Mouse (Mus musculus) urinary bladder, adult 2 months (tissue): ENCODE data around the gene Otop2. TPM values are rescaled to one million over a fixed set of nuclear protein-coding genes. Genes with fewer than 3 reads are reported as not detected.

Experiments
- DNase-seq: peaks from one replicate; pipeline ENCODE4 v3.0.0; 2022; ENCODE audit warnings: low spot score
- polyA plus RNA-seq: library from polyadenylated mRNA; depleted of rRNA; stranded (reverse); fragments of >200 nt; gene quantifications from 2 replicates; pipeline ENCODE4 v1.2.3, GENCODE M21; 2012; rRNA removed

The Otop2 gene
- polyA plus RNA-seq = not detected in 2 replicates

- no peak for DNase-seq
Observed at GRCm38 (mm10) chr11:115306863-115307262, at the start of gene Otop2. Otop2 (plus strand) TSS chr11:115307163.

- DNase-seq = no peak
Observed at GRCm38 (mm10) chr11:115257775-115258510, 49.0 kb upstream of the Otop2 start.

DNA sequence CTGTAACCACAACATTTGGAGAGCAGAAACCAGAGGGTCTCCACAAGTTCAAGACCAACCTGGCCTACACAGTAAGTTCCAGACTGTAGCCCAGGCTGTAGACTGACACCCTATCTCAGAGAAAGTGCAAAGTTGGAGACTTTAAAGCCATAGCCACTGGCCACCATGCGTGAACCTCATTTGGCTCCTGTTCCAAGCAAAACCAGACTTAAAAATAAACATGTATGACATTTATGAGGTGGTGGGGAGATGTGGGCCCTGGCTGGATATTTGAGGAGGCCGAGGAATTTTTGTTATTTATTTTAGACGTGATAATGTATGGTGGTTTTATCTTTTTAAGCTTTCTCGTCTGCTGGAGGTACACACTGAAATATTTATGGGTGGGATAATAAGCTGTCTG, 47.8 kb upstream of the Otop2 start:
- no peak for DNase-seq

GRCm38 (mm10) chr11:115262954-115263353, 44.0 kb upstream of the Otop2 start:
- DNase-seq = no peak

DNA sequence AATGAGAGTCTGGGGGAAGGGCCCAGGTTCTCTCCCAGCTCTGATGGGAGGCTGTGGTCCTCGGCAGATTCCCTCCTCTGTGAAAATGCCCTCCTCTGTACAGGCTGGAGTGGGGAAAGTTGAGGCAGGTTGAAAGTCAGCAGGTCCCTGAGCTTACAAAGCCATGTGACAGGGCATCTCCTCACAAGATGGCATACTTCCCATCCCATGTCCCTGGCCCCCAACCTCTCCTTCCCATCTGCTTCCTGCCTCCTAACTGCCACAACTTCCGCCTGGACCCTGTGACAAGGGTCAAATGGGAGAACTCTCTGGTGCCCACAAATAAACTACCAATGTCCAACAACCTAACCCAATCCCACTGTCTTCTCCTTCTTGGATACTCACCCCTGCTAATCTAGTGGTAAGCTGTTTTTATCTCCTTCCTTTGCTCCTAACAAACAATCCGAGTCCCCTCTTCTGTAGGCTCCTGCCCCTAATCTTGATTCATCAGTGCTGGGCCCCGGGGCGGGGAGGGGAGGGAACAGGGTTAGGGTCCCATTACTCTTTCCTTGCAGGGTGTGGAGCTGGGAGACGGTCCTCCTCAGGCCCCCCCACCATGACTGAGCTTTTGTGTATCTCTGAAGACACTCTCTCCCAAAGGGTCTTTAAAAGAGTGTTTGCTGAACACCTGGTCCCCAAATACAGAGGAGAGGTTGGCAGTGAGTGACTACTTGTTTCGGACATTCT, 42.7 kb upstream of the Otop2 start:
- DNase-seq = no peak

- DNase-seq = no peak
Observed at GRCm38 (mm10) chr11:115264862-115265668, 41.9 kb upstream of the Otop2 start.

DNA sequence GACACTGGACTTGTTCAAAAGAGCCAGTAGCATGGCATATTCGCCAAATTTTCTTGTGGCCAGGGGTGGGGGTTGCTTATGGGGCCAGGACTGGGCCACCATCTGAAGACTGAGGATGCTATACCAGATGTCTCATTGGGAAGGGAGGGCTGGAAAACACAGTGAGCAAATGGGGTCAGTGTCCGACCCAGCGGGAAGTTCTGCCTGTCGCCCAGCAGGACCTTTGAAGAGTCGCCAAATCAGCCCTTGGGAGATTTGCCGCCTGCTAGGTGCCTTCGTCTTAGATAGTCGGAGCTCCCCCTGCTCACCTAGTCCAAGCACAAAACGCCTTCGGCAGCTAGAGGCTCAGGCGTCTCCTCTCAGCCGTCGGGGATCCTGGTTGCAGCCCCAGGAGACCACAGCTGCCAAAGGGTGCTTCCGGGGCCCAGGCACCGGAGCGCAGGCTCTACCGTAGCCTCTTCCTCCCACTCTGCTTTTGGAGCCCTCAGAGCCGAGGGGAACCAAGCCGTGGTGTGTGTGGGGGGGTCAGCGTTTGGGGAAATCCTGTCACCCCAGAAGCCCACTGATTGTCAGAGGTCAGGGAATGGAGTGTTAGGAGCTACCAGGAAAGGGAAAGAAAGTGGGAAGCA, 41.1 kb upstream of the Otop2 start:
- no peak for DNase-seq

DNA sequence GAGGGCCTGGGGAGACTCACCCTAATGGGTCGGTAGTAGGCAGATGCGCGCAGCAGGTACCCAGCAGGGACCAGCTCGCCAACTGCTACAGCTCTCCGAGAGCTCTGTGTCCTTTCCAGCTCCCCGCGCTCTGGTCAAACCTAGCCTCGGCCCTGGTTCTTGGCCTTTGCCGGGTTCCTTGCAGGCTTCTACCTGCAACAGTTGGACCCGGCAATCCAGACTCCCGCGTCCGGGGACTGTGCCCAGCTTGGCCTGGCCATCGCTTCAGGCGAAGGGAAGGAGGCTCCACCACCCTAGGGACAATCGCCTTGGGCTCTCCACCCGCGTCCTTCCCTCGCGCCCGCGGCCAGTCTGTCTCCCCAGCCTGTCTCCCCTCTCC, 40.6 kb upstream of the Otop2 start:
- DNase-seq = no peak

DNA sequence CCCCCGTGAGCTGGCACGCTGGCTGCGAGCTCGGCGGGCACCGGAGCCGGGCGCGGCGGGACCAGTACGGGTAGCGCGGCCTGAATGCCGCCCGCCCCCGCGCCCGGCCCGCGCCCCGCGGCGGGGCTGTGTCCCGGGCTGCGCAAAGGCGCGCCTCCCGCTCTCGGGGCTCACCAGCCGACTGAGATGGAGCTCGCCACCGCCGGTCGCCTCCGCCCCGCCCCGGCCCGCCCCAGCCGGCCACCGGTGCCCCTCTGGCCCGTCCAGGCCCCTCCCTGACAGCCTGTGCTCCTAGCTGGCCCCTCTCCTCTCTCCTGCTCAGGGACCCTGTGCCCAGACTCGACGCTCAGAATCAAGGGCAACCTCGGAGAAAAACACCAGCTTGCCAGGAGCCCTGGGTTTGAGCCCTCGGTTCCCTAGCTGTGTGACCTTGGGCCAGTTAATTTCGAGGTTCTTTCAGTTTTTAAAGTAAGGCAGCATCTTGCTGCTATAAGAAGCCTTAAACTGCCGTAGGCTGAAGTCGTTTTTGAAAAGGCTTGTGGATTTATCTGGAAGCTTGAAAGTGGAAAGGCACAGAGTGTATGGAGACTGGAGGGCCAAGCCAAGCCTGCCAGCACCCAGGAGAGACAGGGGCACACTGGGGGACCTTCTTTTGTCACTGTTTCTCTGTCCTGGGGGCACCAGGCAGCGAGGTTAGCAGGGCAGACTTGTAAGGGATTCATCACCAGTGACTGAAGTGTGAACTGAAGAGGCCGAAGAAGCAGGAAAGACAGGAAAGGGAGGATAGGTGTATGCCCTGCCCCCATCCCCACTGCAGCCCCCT, 39.7 kb upstream of the Otop2 start, which contains the start of gene Grin2c:
Gene Grin2c (minus strand): TSS at position 183 of the 823 bp plus-strand sequence.
- DNase-seq = no peak

DNA sequence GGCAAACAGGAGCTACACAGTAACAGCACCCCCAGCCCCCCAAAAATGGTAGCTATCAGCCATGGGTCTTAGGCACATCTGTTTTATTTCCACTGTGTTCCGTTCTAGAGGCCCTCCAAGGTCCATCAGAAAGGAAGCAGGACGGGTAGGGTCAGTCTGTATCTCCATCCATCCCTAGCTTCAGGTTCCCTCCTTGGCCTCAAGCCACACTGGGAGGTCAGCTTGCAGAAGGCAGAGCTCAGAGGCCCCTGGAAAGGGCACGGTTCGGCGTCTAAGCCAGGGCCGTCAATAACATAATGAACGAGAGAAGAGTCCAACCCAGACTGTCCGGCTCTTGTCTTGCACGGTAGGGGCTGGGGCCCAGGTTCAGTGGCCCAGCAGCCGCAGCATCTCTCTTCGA, 39.0 kb upstream of the Otop2 start:
- DNase-seq = no peak

GRCm38 (mm10) chr11:115269330-115270066, 37.5 kb upstream of the Otop2 start:
- DNase-seq = no peak

DNA sequence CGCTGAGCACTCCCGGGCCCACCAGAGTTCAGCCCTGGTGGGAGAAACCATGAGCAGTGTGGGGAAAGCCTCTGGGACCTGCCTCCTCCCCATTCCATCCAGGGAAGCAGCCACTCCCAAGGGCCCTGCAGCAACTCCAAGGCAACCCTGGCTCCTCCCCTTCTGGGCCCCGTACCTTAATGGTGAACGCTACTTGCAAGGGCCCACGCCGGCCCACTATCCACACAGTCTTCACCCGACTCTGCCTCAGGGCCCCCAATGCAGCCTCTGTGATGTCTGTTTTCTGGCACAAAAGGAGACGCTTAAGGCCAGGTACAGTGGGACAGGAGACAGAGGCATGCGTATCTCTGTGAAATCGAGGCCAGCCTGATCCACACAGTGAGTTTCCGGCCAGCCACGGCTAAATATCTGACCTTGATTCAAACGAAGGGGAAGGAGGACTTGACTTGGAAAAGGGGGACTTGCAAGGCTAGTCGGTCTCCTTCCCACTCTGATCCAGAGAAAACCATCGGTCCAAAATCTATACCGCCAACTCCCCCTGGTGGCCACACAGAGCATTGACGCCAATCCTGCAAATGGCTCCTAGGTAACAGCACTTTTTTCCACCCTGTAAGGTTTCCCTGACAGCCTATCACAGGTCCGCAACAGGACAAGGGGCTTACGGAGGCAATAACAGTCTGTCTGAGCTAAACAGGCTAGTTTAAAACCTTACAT, 36.7 kb upstream of the Otop2 start:
- peak; percentile 62 for DNase-seq

DNA sequence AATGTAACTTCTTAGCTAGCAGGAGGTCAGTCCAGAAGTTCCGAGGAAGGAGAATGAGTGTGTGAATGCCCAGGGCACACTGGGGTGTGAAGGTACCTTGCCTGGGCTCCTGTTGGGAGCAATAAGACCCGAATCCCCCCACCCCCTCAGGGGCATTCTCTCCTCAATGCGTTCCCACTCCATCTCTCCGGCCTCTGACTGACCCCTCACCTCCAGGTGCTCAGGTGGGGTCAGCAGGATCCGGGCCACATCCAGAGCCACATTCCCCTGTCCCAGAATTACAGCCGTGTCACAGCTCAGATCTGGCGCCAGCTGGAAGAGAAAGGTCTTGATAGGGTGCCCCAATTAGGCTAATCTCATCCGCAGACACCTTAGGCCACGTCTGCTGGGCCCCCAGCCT, 35.9 kb upstream of the Otop2 start:
- no peak for DNase-seq

- no peak for DNase-seq
Observed at GRCm38 (mm10) chr11:115271481-115271880, 35.5 kb upstream of the Otop2 start.

DNA sequence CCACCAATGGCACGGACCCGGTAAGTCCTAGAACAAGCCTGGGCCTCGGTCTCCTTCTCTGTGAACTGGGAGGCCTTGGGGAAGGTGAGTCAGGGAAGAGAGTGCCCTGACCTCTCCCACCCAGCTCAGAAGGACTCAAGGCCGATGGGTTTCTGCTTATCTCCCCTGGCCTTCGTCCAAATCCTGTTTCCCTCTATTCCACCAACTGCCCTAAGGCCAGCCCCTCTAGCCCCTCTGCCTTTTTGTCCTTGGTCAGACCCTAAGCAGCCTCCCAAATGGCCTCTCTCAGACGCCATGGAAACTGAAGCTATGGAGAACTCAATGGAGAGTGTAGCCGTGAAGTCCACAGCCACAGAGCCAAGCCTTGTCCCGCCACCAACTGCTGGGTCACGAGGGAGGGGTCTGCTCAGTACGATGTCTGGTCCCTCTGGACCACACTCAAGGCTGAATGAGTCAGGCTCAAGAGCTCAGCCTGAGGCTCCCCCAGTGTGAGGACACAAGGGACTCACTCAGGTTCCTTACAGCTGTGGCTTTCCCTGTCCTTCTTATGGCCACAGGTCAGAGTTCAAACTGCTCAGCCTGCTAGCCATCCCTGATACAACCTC, 34.0 kb upstream of the Otop2 start:
- DNase-seq = no peak

DNA sequence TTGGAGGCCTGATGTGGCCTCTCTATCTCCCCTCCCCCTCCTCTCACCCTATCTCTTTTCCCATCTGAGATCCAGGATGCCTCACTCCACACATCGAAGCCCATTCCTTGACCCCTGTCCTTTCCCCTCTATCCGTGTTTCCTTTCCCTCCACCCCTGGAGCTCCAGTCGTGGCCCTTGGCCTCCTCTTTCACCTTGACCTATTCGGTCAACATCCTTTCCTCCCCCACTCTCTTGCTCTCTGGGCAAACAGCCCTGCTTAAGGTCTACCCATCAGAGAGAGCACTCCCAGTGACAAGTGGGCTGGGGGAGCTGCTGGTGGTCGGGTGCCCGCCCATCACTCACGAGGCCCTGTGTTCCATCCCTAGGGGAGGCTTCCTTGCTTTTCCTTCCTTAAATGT, 33.2 kb upstream of the Otop2 start:
- no peak for DNase-seq

DNA sequence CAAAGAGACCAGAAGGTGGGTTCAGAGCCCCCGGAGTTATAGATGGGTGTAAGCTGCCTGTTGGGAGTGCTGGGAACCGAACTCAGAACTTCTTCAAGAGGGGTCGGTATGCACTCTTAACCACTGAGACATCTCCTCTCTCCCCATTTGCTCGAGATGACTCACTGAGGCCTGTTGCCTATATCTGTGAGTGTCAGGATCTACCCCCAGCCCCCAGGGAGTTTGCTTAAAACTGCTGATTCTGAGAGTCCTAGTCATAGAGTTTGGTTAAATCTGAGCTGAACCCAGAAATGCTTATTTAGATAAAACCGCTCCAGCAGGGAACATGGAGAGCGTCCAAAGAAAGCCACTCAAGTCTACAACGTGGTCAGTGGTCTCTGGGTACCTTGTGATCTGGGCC, 32.8 kb upstream of the Otop2 start:
- DNase-seq = no peak

- no peak for DNase-seq
Observed at GRCm38 (mm10) chr11:115274771-115275170, 32.2 kb upstream of the Otop2 start.

DNA sequence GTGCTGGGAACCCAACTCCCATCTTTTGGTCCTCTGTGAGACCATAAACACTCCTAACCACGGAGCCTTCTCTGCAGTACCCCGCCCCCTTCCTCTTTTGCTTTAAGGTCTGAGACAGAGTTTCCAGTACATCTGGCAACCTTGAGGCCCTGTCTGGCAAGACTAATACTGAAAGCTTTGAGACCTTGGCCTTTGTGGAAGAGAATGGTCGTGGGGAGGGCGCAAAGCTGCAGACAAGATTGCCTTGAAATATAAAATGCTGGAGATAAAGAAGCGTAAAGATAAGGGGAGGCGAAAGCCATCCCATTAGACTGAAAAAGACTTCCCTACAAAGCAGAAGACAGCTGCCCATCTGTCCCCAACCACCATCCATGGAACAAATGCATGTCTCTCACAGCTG, 31.5 kb upstream of the Otop2 start:
- DNase-seq = no peak
